Comparison of ENCODE assay signal across 15 mouse cellular contexts in the genomic region with DNA sequence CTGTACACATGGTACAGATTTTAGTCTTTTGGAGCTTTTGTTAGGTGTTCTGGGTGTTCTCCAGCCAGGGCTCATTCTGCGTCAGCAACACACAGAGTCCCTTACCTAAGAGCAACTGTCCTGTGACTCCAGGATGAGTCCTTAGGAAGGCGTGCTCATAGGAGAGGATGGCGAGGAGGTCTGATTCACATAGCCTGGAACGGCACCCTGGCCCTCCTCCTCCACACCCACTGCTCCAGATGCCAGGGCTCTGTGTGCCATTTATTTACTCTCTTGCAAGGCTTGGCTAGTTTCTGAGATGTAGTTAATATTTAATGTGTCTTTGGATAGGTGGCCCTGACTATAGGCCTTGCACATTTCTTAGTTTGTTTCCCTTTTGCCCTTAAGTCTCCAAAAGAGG. TPM values are rescaled to one million over a fixed set of nuclear protein-coding genes. Genes with fewer than 3 reads are reported as not detected.
A peak's percentile ranks its signal among the peaks of the same experiment; 100 is the strongest.
DNase-seq lines count a peak whose midpoint lies in the region; ATAC-seq and TF ChIP-seq lines count a peak whose summit lies in the region.
"Had no signal": no experiment of that assay in that cellular context is flagged by ENCODE, and none has a peak within 500 bp of the region (broad histone marks: within the 10 kb centered on the region; RNA-seq: fewer than 3 reads in every experiment).

No protein-coding gene starts in this region.

- H3K4me1 ChIP-seq in kidney, postnatal 0 days (replicated peaks; ENCODE audit: insufficient read depth, low read length), result 0 out of 2 replicates have a peak, but pooled peaks cover 7% of the 10 kb centered on the region
- no peaks in the 10 kb centered on the region for H3K4me1 ChIP-seq in lung, adult 2 months (ENCODE audit: control insufficient read depth, insufficient read depth, low read length)
- no peaks in the 10 kb centered on the region for H3K4me1 ChIP-seq in midbrain, embryonic 15.5 days
- peaks cover 16% of the 10 kb centered on the region for H3K4me1 ChIP-seq in hindbrain, embryonic 10.5 days (replicated peaks)

- no peaks in the 10 kb centered on the region for H3K27me3 ChIP-seq in kidney, postnatal 0 days (ENCODE audit: insufficient read depth, low read length)
- H3K27me3 ChIP-seq in midbrain, embryonic 15.5 days (replicated peaks), result no peaks in the 10 kb centered on the region
- H3K27me3 ChIP-seq in hindbrain, embryonic 10.5 days (ENCODE audit: insufficient read depth, poor library complexity, severe bottlenecking), result no peaks in the 10 kb centered on the region

- no peak overlapping the region for H3K4me3 ChIP-seq in kidney, postnatal 0 days (replicated peaks; ENCODE audit: low read depth, low read length)
- H3K4me3 ChIP-seq in lung, adult 2 months (replicated peaks; ENCODE audit: extremely low read depth, low read depth, low read length), result peak overlapping the region; percentile 57
- no peak overlapping the region for H3K4me3 ChIP-seq in midbrain, embryonic 15.5 days
- H3K4me3 ChIP-seq in hindbrain, embryonic 10.5 days, result no peak overlapping the region
- H3K4me3 ChIP-seq: heart, embryonic 12.5 days; limb, embryonic 10.5 days had no signal

- H3K9ac ChIP-seq in kidney, postnatal 0 days (ENCODE audit: low read depth, low read length), result peak overlapping the region; percentile 9; the same call in 1 of the 2 replicates
- H3K9ac ChIP-seq in midbrain, embryonic 15.5 days, result no peak overlapping the region
- H3K9ac ChIP-seq: heart, embryonic 12.5 days had no signal

- TF ChIP-seq POLR2A in lung, adult 2 months (IDR thresholded peaks at IDR 0.05; ENCODE audit: borderline replicate concordance, extremely low read depth, low read depth, low read length), result peak; percentile 66; the same call in 1 of the 2 replicates

- intact Hi-C loops in gastrocnemius, postnatal 36 days (cut with DNase I), result no loop called here

- no peak for TF ChIP-seq CTCF in kidney, postnatal 0 days (IDR thresholded peaks at IDR 0.05; ENCODE audit: low read depth)
- TF ChIP-seq CTCF in lung, adult 2 months (IDR thresholded peaks at IDR 0.05; ENCODE audit: insufficient read depth, low read length), result no peak

- ATAC-seq in kidney, postnatal 0 days (replicated peaks; ENCODE audit: low FRiP score, low read depth), result peak; percentile 68
- ATAC-seq in midbrain, embryonic 15.5 days (replicated peaks), result no peak
- ATAC-seq: forebrain, embryonic 14.5 days; hindbrain, postnatal 0 days had no signal

- no peaks in the 10 kb centered on the region for H3K36me3 ChIP-seq in kidney, postnatal 0 days (ENCODE audit: insufficient read depth, low read length)
- no peaks in the 10 kb centered on the region for H3K36me3 ChIP-seq in midbrain, embryonic 15.5 days (replicated peaks)
- no peaks in the 10 kb centered on the region for H3K36me3 ChIP-seq in hindbrain, embryonic 10.5 days
- H3K36me3 ChIP-seq: heart, embryonic 12.5 days; limb, embryonic 10.5 days had no signal

- H3K9me3 ChIP-seq in kidney, postnatal 0 days (replicated peaks; ENCODE audit: low read length), result no peaks in the 10 kb centered on the region
- H3K9me3 ChIP-seq in midbrain, embryonic 15.5 days, result no peaks in the 10 kb centered on the region
- H3K9me3 ChIP-seq in hindbrain, embryonic 10.5 days, result no peaks in the 10 kb centered on the region
- H3K9me3 ChIP-seq: heart, embryonic 12.5 days; limb, embryonic 10.5 days had no signal

- WGBS in kidney, postnatal 0 days, result 39% methylated on average over 4 of the region's 4 CpGs
- 70% methylated on average over 4 of the region's 4 CpGs for WGBS in lung, adult 2 months
- 89% methylated on average over 4 of the region's 4 CpGs for WGBS in midbrain, embryonic 15.5 days
- 92% methylated on average over 4 of the region's 4 CpGs for WGBS in hindbrain, embryonic 10.5 days

- peak overlapping the region; percentile 47 for H3K4me2 ChIP-seq in kidney, postnatal 0 days (ENCODE audit: low read length)
- no peak overlapping the region for H3K4me2 ChIP-seq in midbrain, embryonic 15.5 days
- H3K4me2 ChIP-seq: heart, embryonic 12.5 days had no signal

- peak; percentile 28 for DNase-seq in urinary bladder, postnatal 25 days (ENCODE audit: low spot score)
- DNase-seq in urinary bladder, adult 2 months (ENCODE audit: low spot score), result no peak
- DNase-seq in kidney, postnatal 0 days (ENCODE audit: low spot score), result peak; percentile 65
- peak; percentile 70 for DNase-seq in lung, adult 2 months
- peak; percentile 47 for DNase-seq in yolk sac, embryonic 10.5 days (ENCODE audit: low spot score)
- DNase-seq in gastrocnemius, postnatal 36 days, result no peak
- DNase-seq in hindbrain, embryonic 10.5 days (ENCODE audit: low spot score), result no peak

- H3K27ac ChIP-seq in kidney, postnatal 0 days, result peak overlapping the region; percentile 82
- H3K27ac ChIP-seq in midbrain, embryonic 15.5 days, result no peak overlapping the region
- no peak overlapping the region for H3K27ac ChIP-seq in hindbrain, embryonic 10.5 days
- H3K27ac ChIP-seq: hindbrain, postnatal 0 days; limb, embryonic 10.5 days had no signal

RNA-seq across cellular contexts. Expression of a gene that starts 1.9 kb away (rescaled TPM):
- polyA plus RNA-seq in urinary bladder, adult 2 months (2012; rRNA removed), result 32.6 and 34.6 TPM in 2 replicates
- 15.3 and 17.7 TPM in 2 replicates for polyA plus RNA-seq in kidney, postnatal 0 days (2015; fragmentation: Nextera tagmentation; extraction: Ambion mirVana)
- polyA plus RNA-seq in lung, adult 2 months (2012; rRNA removed), result 25.6 and 35.4 TPM in 2 replicates
- polyA plus RNA-seq in midbrain, embryonic 15.5 days (2015; fragmentation: Nextera tagmentation; extraction: Ambion mirVana), result 0.26 and 0.56 TPM in 2 replicates
- under 1 TPM; 0.15 to 0.30 TPM for total RNA-seq in gastrocnemius, postnatal 36 days (2021)
- 0.51 and 0.73 TPM in 2 replicates for polyA plus RNA-seq in hindbrain, embryonic 10.5 days (2016; fragmentation: Nextera tagmentation; extraction: Ambion mirVana)

RNA-seq across cellular contexts. Expression of a gene that starts 4.6 kb away (rescaled TPM):
- 21.9 and 22.9 TPM in 2 replicates for polyA plus RNA-seq in urinary bladder, adult 2 months (2012; rRNA removed)
- 6.7 and 7.3 TPM in 2 replicates for polyA plus RNA-seq in kidney, postnatal 0 days (2015; fragmentation: Nextera tagmentation; extraction: Ambion mirVana)
- polyA plus RNA-seq in lung, adult 2 months (2012; rRNA removed), result 16.7 and 23.7 TPM in 2 replicates
- 22.2 and 25.5 TPM in 2 replicates for polyA plus RNA-seq in midbrain, embryonic 15.5 days (2015; fragmentation: Nextera tagmentation; extraction: Ambion mirVana)
- 10 to 100 TPM in 1 of 2 experiments, 1 to 10 TPM in 1; 9.6 to 12.8 TPM for total RNA-seq in gastrocnemius, postnatal 36 days (2021)
- polyA plus RNA-seq in hindbrain, embryonic 10.5 days (2016; fragmentation: Nextera tagmentation; extraction: Ambion mirVana), result 5.3 and 6.7 TPM in 2 replicates

RNA-seq across cellular contexts. Expression of a gene that starts 16.5 kb away (rescaled TPM):
- 3.9 and 5.0 TPM in 2 replicates for polyA plus RNA-seq in urinary bladder, adult 2 months (2012; rRNA removed)
- polyA plus RNA-seq in kidney, postnatal 0 days (2015; fragmentation: Nextera tagmentation; extraction: Ambion mirVana), result 9.7 and 11.5 TPM in 2 replicates
- 2.2 and 3.1 TPM in 2 replicates for polyA plus RNA-seq in lung, adult 2 months (2012; rRNA removed)
- 17.6 TPM in 2 replicates for polyA plus RNA-seq in midbrain, embryonic 15.5 days (2015; fragmentation: Nextera tagmentation; extraction: Ambion mirVana)
- 1 to 10 TPM; 3.0 to 3.9 TPM for total RNA-seq in gastrocnemius, postnatal 36 days (2021)
- 11.4 and 13.3 TPM in 2 replicates for polyA plus RNA-seq in hindbrain, embryonic 10.5 days (2016; fragmentation: Nextera tagmentation; extraction: Ambion mirVana)

RNA-seq across cellular contexts. Expression of a gene that starts 18.1 kb away (rescaled TPM):
- polyA plus RNA-seq in urinary bladder, adult 2 months (2012; rRNA removed), result 0.15 and 0.25 TPM in 2 replicates
- not detected in 2 replicates for polyA plus RNA-seq in kidney, postnatal 0 days (2015; fragmentation: Nextera tagmentation; extraction: Ambion mirVana)
- 0.10 TPM in 1 of 2 replicates, not detected in the other for polyA plus RNA-seq in lung, adult 2 months (2012; rRNA removed)
- 0.14 TPM in 1 of 2 replicates, not detected in the other for polyA plus RNA-seq in midbrain, embryonic 15.5 days (2015; fragmentation: Nextera tagmentation; extraction: Ambion mirVana)
- not detected for total RNA-seq in gastrocnemius, postnatal 36 days (2021)
- polyA plus RNA-seq in hindbrain, embryonic 10.5 days (2016; fragmentation: Nextera tagmentation; extraction: Ambion mirVana), result not detected in 2 replicates
- total RNA-seq: common myeloid progenitor, adult 5-6 weeks; hindbrain, postnatal 0 days; MEL had no signal
- polyA plus RNA-seq: forebrain, embryonic 14.5 days; heart, embryonic 12.5 days; hindbrain, postnatal 0 days; limb, embryonic 10.5 days; spleen, adult 2 months had no signal

Comparison
In these comparisons a context has a peak if more than half of its experiments do, and no peak if none do; other contexts are left out.
1. DNase-seq: peak in urinary bladder, postnatal 25 days (single experiment), kidney, postnatal 0 days (single experiment), lung, adult 2 months (single experiment) and yolk sac, embryonic 10.5 days (single experiment); none in urinary bladder, adult 2 months (single experiment), gastrocnemius, postnatal 36 days (0 of 2) and hindbrain, embryonic 10.5 days (single experiment).